Mouse (Mus musculus) CH12.LX (cell line): ENCODE data around the gene Drap1. TPM values are rescaled to one million over a fixed set of nuclear protein-coding genes. Genes with fewer than 3 reads are reported as not detected.

Source experiments
- DNase-seq: peaks from one replicate; pipeline ENCODE4 v3.0.0-alpha.2; 2013; ENCODE audit errors: extremely low read depth
- H3K27ac ChIP-seq: 2 replicates; pipeline ENCODE4 v1.5.1; 2012; ENCODE audit warnings: low read depth, mild to moderate bottlenecking, control low read depth, moderate library complexity; ENCODE audit not compliant: insufficient read depth
- H3K27me3 ChIP-seq: replicated peaks from 2 replicates; pipeline ENCODE3; 2012; ENCODE audit warnings: inconsistent platforms
- H3K36me3 ChIP-seq, 2 experiments: replicated peaks in 1 of 2; 2 replicates each; pipeline versions ENCODE3 to v1.6.1; 2012; ENCODE audit warnings: inconsistent platforms in 1 of 2, low read length in 1 of 2, mild to moderate bottlenecking in 1 of 2, mixed read lengths in 1 of 2, moderate library complexity in 1 of 2; ENCODE audit not compliant: control insufficient read depth in 1 of 2, insufficient read depth in 1 of 2
- H3K4me1 ChIP-seq, 2 experiments: 2 replicates each; pipeline ENCODE4 v1.6.1; 2012; ENCODE audit warnings: inconsistent platforms in 1 of 2, moderate library complexity in 1 of 2; ENCODE audit not compliant: insufficient read depth in 2 of 2, control insufficient read depth in 1 of 2
- H3K4me2 ChIP-seq: 2 replicates; pipeline ENCODE4 v1.6.1; 2012; ENCODE audit warnings: low read depth, mild to moderate bottlenecking, control low read depth; ENCODE audit not compliant: poor library complexity, insufficient read depth, severe bottlenecking
- H3K4me3 ChIP-seq, 3 experiments: fragments of 150-350 bp in 1 of 3; sonication (generic) in 1 of 3; replicated peaks in 1 of 3; 2 replicates each; pipeline versions ENCODE3 to v1.5.1; 2011 to 2012; ENCODE audit warnings: low read depth in 2 of 3, low read length in 2 of 3, mild to moderate bottlenecking in 2 of 3, moderate library complexity in 2 of 3, control low read depth in 1 of 3, improper control_type of control experiment in 1 of 3, inconsistent platforms in 1 of 3, mixed read lengths in 1 of 3; ENCODE audit not compliant: poor library complexity in 1 of 3
- H3K79me2 ChIP-seq: replicated peaks from 2 replicates; pipeline ENCODE4 v1.6.1; 2012; ENCODE audit warnings: mild to moderate bottlenecking, moderate library complexity; ENCODE audit not compliant: control insufficient read depth, poor library complexity, insufficient read depth, severe bottlenecking; ENCODE audit errors: extremely low read depth
- H3K9ac ChIP-seq: 2 replicates; pipeline ENCODE4 v1.6.1; 2012; ENCODE audit warnings: low read depth, mild to moderate bottlenecking, control low read depth, moderate library complexity; ENCODE audit not compliant: insufficient read depth
- H3K9me3 ChIP-seq: replicated peaks from 2 replicates; pipeline ENCODE3; 2012; ENCODE audit warnings: low read length, inconsistent platforms, mixed read lengths
- CHD2 ChIP-seq: IDR thresholded peaks from 2 replicates; pipeline ENCODE4 v1.6.1; 2011; ENCODE audit warnings: low read length, improper control_type of control experiment
- EP300 ChIP-seq: IDR thresholded peaks from 2 replicates; pipeline ENCODE4 v1.6.1; 2011; ENCODE audit warnings: low read length, improper control_type of control experiment
- GABPA ChIP-seq: IDR thresholded peaks from 2 replicates; pipeline ENCODE4 v1.6.1; 2012; ENCODE audit warnings: low read depth, low read length, improper control_type of control experiment, inconsistent platforms; ENCODE audit not compliant: insufficient replicate concordance
- HCFC1 ChIP-seq: IDR thresholded peaks from 2 replicates; pipeline ENCODE4 v1.6.1; 2012; ENCODE audit warnings: low read depth, mild to moderate bottlenecking, inconsistent platforms, low read length, improper control_type of control experiment
- JUND ChIP-seq: conservative IDR thresholded peaks from 2 replicates; pipeline ENCODE4 v1.6.1; 2011; ENCODE audit warnings: low read depth, low read length, improper control_type of control experiment
- MAZ ChIP-seq: IDR thresholded peaks from 2 replicates; pipeline ENCODE4 v1.6.1; 2012; ENCODE audit warnings: low read depth, mild to moderate bottlenecking, inconsistent platforms, low read length, improper control_type of control experiment, moderate library complexity
- MEF2A ChIP-seq: IDR thresholded peaks from 2 replicates; pipeline ENCODE4 v1.6.1; 2014; ENCODE audit warnings: low read depth, mild to moderate bottlenecking, inconsistent platforms, low read length, improper control_type of control experiment, borderline replicate concordance
- MXI1 ChIP-seq: IDR thresholded peaks from 2 replicates; pipeline ENCODE4 v1.6.1; 2011; ENCODE audit warnings: mild to moderate bottlenecking, low read depth, low read length, improper control_type of control experiment
- PAX5 ChIP-seq: IDR thresholded peaks from 2 replicates; pipeline ENCODE4 v1.6.1; 2012; ENCODE audit warnings: low read length, inconsistent platforms, mixed read lengths
- POLR2A ChIP-seq: IDR thresholded peaks from 2 replicates; pipeline ENCODE4 v1.6.1; 2011; ENCODE audit warnings: low read depth, mild to moderate bottlenecking, improper control_type of control experiment, low read length
- SMC3 ChIP-seq: IDR thresholded peaks from 2 replicates; pipeline ENCODE4 v1.6.1; 2011; ENCODE audit warnings: low read depth, low read length, improper control_type of control experiment
- UBTF ChIP-seq: IDR thresholded peaks from 2 replicates; pipeline ENCODE4 v1.6.1; 2012; ENCODE audit warnings: low read depth, mild to moderate bottlenecking, inconsistent platforms, low read length, improper control_type of control experiment, moderate library complexity
- USF1 ChIP-seq: IDR thresholded peaks from 2 replicates; pipeline ENCODE4 v1.6.1; 2014; ENCODE audit warnings: low read depth, mild to moderate bottlenecking, inconsistent platforms, low read length, improper control_type of control experiment
- USF2 ChIP-seq: conservative IDR thresholded peaks from 2 replicates; pipeline ENCODE4 v1.6.1; 2011; ENCODE audit warnings: low read depth, low read length, improper control_type of control experiment
- ZC3H11A ChIP-seq: IDR thresholded peaks from 2 replicates; pipeline ENCODE4 v1.6.1; 2012; ENCODE audit warnings: low read depth, mild to moderate bottlenecking, inconsistent platforms, low read length, improper control_type of control experiment
- ZMIZ1 ChIP-seq: IDR thresholded peaks from 2 replicates; pipeline ENCODE4 v1.6.1; 2012; ENCODE audit warnings: low read depth, mild to moderate bottlenecking, inconsistent platforms, low read length, improper control_type of control experiment
- ZNF384 ChIP-seq: IDR thresholded peaks from 2 replicates; pipeline ENCODE4 v1.6.1; 2012; ENCODE audit warnings: low read depth, low read length, improper control_type of control experiment, inconsistent platforms
- dilution Hi-C: fragments of 300-500 bp; cut with MboI; formaldehyde crosslinking; loops from 2 replicates; pipeline ENCODE4 v1.14.3; 2020; ENCODE audit warnings: low sequenced_read_pairs; ENCODE audit not compliant: extremely low pct_unique_long_range_greater_than_20kb, extremely low pct_ligation_motif_present
- in situ Hi-C: fragments of 300-500 bp; cut with MboI; formaldehyde crosslinking; loops from 3 replicates; pipeline ENCODE4 v1.14.3; 2019; ENCODE audit warnings: low sequenced_read_pairs, low pct_ligation_motif_present, low pct_unique_long_range_greater_than_20kb, mixed read lengths
- polyA plus RNA-seq: library from polyadenylated mRNA; unstranded; fragments of >175 nt; gene quantifications from 2 replicates; pipeline ENCODE4 v1.2.1, GENCODE M21; 2012; ENCODE audit warnings: low read depth; ENCODE audit not compliant: insufficient read length
- total RNA-seq, 2 experiments: library from RNA; depleted of rRNA; stranded (reverse); fragments of 300-350 nt in 1 of 2; fragments of >200 nt in 1 of 2; gene quantifications; 2 replicates each; pipeline ENCODE4 v1.2.3; 2012 to 2014

Gene Drap1
- total and polyA plus RNA-seq, 3 experiments: 73.3 to 180 (median 143) TPM

GRCm38 (mm10) chr19:5430408-5430807 lies 5.6 kb upstream of the Drap1 start:
- TF ChIP-seq JUND (no peak), PAX5 (no peak), SMC3 (no peak), ZNF384 (no peak), USF2 (no peak), MXI1 (no peak), UBTF (no peak), GABPA (no peak), CHD2 (no peak), HCFC1 (no peak), ZMIZ1 (no peak), USF1 (no peak)
- Histone ChIP-seq H3K9ac (no peak overlapping the region), H3K4me3 (no peak overlapping the region), H3K4me1 (peaks cover 23 to 50% of the 10 kb centered on the region in 2 experiments), H3K79me2 (no peaks in the 10 kb centered on the region; the same call in 1 of the 2 replicates), H3K9me3 (no peaks in the 10 kb centered on the region), H3K36me3 (peaks cover 14 to 19% of the 10 kb centered on the region in 2 experiments), H3K4me2 (no peak overlapping the region), H3K27ac (no peak overlapping the region), H3K27me3 (peaks cover 8% of the 10 kb centered on the region)
- in situ Hi-C loops: no loop called here
- DNase-seq: no peak
- dilution Hi-C loops: no loop called here

- Histone ChIP-seq H3K27me3 (peaks cover 7% of the 10 kb centered on the region), H3K9me3 (no peaks in the 10 kb centered on the region), H3K36me3 (peaks cover 14 to 19% of the 10 kb centered on the region in 2 experiments), H3K4me1 (peaks cover 23 to 50% of the 10 kb centered on the region in 2 experiments), H3K4me2 (no peak overlapping the region), H3K9ac (no peak overlapping the region), H3K79me2 (no peaks in the 10 kb centered on the region; the same call in 1 of the 2 replicates), H3K27ac (no peak overlapping the region), H3K4me3 (no peak overlapping the region)
- TF ChIP-seq MAZ (no peak), ZC3H11A (no peak), JUND (no peak), MEF2A (no peak), PAX5 (no peak), POLR2A (no peak), EP300 (no peak), MXI1 (no peak)
- no peak for DNase-seq
- dilution Hi-C loops: no loop called here
- in situ Hi-C loops: no loop called here
Observed at GRCm38 (mm10) chr19:5429806-5430205, 5.0 kb upstream of the Drap1 start.
